Mouse (Mus musculus) fat pad, adult 2 months (tissue): ENCODE data around the gene Atxn7l1.

Experiments used
- DNase-seq: peaks from one replicate; pipeline ENCODE4 v3.0.0-alpha.2; 2011; ENCODE audit warnings: low read depth, low spot score; ENCODE audit errors: extremely low read depth

The Atxn7l1 gene

DNA sequence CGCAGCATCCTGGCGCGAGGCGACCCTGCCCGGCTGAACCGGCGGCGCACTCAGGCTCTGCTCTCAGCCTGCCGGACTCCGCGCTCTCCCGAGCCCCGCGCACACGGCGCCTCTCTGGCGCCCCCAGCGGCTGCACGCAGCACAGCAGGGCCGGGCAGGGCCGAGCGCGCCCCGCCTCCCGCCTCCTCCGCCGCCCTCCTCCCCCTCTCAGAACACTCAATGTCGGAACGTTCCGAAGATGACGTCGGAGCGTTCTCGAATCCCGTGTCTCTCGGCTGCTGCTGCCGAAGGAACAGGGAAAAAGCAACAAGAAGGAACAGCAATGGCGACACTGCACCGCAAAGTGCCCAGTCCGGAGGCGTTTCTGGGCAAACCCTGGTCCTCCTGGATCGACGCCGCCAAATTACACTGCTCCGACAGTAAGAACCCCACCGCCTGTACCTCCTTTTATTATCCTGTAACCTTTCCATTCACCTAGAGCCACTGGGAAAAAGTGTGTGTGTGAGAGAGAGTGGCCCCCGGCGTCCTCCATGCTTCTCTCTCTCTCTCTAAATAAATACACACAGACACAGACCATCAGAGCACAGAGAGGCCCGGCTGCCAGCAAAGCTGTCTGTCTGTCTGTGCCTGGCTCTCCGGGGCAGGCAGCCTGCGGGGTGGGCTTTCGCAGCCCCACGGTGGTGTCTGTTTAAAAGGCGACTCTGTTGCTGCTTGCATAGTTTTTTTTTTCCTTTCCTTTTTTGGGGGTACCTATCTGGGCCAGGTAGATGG, at the start of gene Atxn7l1:
Gene Atxn7l1, plus strand, starts transcription at position 197 of the 771 bp plus-strand sequence.
- DNase-seq, result peak; percentile 68

DNA sequence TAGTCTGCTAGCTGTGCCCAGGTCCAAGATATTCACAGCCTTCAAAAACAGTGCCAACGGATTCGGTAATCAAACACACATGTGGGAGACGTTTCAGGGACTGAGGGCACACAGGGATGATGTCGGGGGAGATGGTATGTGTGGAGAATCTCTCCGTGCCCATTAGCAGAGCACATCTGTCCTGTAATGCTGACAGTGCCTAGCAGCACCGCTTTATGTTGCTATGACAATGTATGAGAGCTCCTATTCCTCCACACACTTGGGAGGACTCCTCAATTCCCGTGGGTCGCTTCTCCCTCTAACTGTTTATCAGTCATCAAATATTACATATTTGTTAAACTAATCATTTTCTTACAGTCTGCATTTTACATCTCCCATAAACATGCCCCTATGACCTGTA, 45.9 kb upstream of the Atxn7l1 start:
- no peak for DNase-seq

DNA sequence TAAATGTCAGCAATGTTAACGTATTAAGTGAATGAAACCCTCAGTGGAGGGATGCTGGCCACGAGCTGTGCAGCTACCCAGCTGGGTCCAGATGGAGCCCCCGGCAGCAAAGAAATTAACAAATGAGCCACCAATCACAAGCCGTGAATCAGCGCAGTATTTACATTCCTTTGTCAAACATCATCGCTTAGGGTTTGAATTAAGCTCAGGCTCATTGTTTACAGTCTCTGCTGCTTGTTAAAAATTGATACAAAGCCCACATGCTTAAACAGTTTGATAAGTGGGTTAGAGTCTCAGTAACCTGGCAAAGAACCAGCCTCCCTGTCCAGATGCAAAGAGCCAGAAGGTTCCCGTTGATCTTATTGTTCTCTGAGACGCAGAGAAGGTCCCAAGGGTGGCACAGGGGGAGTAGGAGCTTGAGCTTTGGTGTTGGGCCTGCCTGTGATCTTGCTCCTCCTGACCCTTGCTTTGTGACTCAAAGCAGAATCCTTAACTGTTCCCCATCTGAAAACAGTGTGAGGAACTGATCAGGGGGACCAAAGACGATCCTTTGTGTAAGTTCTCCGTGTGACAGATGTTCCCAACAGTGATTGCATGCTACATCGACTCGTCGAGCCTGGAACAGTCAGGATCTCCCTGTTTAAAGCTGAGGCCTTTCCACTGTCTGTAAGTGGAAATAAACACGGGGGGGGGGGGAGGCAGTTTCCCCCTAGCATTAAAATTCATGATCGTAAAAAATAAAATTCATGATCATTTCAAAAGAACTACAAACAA, 45.0 kb upstream of the Atxn7l1 start:
- no peak for DNase-seq

DNA sequence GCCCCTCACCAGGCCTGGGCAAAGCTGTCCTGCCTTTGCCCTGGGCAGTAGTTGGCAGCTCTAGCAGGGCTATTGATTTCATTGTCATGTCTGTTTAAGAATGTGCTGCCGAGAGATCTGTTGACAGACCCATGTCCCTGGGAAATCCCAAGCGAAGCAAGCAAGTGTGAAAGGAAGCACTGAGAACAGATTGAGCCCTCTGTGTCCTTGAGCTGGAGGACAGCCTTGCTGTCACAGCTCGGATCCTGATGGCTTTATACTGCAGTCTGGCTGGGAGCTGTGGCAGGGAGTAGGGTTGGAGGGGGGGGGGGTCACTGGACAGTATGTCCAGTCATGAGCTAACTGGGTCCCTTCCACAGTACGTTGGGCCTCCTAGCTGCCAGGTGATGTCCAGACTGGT, 41.8 kb upstream of the Atxn7l1 start:
- no peak for DNase-seq

DNA sequence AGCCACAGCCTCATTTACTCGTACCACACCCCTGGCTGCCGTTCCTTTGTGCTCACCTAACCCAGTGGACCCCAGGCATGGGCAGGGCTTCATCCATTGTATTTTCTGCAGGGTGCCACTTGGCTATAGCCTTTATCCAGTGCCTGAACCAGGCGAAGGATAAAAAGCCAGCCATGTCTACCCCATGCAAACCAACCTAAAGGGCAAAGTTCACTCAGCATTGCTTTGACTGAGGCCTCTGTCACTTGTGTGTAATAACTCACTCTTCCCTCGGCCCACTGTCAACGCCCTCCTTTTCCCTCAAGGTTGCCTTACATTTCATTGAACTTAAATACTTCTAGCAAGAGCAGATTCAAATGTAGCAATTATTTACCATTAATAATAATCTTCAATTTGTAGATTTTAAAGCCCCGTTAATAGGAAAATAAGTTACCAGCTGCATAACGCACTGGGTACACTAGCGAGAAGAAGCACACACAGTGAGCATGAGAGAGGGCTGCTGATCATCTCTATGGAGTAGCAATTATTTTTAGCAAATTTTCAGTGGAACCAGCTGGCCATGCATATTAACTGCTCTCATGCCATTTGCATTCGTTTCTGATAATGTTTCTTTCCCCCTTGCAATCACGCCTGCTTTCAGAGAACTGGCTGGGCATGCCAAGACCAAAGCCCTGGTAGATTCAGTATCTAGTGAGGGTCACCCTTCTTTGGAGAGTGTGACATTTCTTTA, 40.9 kb upstream of the Atxn7l1 start:
- no peak for DNase-seq

DNA sequence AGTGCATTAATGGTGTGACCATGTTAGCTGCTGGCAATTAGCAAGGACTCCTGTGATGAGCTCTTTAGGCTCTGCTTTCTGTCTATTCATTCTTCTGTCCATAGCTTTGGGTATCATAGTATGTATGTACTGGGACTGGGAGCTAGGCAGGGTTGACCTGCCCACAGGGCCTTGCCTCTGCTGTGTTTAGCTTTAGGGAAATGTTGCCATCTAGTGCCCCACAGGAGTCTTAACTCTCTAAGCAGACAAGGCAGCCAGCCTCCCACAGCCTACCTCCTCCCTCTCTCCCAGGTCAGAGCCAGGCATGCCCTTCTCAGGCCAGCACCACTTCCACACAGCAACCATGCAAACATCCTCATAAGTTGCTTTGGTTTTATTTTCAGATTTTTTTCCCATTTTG, 38.0 kb upstream of the Atxn7l1 start:
- DNase-seq, result no peak

DNA sequence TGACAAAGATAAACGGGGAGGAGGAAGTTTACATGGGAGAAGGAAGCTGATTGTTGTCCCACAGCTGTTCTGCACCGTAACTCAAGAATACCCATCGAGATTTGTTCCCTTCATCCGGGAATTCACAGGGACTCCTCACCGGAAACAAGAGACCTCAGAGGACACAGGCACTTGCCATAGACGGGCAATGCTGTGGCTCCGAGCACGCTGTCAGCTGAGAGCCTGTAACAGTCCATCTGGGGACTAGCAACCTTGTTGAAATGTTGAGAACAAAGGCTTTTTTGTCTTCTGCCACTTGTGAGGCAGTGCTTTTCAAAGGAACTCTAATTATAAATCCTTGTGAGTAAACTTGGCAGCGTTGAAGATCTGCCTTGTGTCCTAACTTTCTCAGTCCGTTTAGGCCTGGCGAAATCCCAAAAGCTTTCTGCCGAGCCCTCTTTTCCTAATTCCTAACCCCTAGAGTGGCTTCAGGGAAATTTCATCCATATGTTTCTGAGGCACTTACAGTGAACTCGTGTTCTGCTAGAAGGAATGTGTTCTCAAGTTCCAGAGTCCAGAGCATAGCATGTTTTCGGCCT, 36.5 kb upstream of the Atxn7l1 start:
- no peak for DNase-seq

DNA sequence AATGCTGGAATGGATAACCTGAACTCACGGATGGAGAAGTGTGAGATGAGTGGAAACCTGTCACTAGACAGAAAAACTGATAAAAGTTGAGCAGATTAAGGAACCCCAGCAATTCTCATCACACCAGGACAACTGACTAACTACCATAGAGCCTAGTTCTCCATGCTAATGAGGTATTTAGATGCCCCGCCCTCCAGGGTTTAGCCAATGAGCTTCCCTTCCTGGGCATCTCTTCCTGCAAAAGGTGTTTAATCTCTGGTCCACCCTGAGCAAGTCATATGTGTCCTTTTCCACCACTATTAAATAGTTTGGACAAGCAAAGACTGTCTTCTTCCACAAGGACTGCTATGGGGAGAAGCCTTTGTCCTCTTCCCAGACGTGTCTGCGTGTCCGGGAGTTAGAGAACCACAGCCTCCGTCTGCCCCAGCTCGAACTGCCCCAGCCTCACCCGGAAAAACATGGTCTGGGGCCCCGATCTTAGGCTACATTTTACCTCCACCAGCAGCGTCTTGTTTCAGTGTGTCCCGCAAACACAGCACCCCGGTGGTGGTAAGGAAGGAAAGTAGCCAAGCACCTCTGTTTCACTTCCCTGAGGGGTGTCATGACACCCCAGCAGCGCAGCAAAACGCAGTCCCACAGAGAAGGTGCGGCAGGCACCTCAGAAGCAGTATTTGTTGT, 28.7 kb upstream of the Atxn7l1 start:
- DNase-seq, result no peak

DNA sequence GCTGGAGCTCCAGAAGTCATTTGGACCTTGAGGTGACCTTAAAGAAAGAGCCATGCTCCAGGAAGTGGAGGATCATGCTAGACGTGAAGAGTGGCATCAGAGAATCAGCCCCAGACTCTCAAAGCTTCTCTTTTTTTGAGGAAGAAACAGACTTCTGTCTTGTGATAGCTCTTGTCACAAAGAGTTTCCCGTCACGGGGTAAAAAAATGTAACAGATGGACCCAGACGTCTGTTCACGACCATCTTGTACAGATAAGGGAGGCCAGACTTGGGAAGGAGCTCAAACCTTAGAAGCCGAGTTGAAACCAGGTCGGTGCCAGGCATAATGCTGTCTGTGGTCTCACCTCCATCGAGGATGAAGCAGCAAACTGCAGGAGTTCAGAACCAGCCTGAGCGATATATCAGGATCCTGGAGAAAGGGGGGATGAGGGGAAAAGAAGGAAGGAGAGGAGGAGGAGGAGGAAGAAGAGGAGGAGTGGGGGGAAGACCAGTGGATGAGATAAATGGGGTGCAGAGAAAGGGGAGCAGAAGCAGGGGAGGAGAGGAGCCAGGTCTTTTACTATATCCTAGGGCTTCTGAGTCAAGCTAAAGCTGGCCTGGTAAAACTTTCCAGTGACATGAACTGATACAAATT, 21.8 kb upstream of the Atxn7l1 start:
- DNase-seq, result no peak

DNA sequence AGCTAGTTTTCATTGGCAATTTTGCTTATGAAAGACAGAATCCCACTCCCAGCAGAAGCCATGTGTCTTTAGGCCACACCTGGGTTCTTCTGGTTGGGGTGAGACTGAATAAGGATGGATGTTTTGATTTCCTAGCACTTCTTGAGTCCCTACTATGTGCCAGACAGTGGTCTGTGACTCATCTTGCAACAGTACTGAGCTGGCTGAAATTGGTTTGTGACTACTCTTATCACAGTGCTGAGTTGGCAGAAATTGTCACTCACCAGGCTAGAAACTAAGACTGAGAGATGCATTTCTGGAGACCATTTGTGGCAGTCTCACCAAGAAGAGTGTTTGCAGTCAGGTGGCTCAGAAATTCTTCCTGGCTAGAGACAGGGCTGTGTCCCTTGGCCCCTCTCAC, 21.2 kb upstream of the Atxn7l1 start:
- no peak for DNase-seq

DNA sequence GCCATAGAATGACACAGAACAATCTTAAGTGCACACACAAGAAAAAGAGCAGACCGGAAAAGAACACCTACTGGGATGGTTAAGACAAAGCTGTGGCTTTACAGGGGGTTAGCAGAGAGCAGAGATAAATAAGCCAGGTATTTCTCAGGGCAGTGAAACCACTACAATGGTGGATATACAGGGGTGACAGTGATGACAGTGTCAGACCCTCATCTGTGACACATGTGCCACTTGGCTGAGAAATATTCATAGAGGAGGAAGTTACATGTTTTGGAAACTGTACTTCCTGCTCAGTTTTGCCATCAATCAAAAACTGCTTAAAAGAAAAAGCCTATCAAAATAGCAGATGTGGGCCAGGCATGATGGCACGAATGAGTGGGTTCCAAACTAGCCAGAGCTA, 19.4 kb upstream of the Atxn7l1 start:
- DNase-seq, result no peak

DNA sequence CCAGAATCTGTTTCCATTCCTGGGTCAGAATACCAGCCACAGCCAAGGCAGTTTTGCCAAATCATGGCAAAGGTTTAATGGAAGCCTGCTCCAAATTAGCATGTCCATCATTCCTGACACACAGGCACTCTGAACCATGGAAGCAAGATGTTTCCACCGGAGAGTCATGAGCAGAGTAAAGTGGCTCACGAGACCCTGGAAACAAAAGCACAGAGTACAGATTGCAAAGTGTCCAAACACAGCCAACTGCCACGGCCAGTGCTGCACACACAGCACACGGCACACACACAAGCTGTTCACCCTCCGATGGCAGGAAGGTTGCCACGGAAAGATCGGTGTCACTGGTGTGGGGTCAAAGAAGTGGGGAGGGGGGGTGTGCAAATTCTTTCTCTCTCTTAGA, 18.8 kb upstream of the Atxn7l1 start:
- DNase-seq, result no peak

DNA sequence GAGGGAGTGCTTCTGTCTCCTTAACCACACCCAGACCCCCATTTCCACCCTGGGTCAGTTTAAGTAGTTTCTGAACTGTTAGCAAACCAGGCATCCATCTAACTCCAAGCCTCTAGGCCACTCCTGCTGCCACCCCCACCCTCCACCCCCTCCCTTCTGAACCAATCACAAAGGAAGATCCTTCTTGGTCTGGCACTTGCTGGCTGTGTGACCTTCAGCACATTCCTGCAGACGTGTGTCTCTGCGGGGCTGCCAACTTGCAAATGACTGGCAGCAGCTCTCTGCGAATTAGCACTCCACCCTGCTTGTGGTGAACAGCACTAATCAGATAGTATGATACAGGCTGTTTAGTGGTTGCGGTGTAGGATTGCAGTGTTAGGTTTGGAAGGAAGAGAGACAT, 18.1 kb upstream of the Atxn7l1 start:
- no peak for DNase-seq

DNA sequence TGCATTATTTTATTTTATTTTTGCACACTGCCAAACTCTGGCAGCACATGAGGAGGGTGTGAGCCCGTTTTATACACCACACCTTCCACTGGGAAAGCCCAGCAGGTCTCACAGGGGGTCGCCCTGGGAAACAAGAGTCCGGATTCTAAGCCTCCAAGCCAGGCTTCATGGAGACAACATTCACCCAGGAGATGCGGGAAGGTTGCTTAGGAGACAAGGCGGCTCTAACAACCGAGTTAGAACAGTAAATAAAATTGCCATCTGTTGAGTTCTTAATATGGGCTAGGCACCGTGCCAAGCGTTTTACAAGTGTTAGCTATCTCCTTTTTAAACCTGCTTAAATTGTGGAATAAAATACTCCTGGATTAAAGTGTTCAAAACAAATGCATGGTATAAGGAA, 17.1 kb upstream of the Atxn7l1 start:
- DNase-seq, result no peak

DNA sequence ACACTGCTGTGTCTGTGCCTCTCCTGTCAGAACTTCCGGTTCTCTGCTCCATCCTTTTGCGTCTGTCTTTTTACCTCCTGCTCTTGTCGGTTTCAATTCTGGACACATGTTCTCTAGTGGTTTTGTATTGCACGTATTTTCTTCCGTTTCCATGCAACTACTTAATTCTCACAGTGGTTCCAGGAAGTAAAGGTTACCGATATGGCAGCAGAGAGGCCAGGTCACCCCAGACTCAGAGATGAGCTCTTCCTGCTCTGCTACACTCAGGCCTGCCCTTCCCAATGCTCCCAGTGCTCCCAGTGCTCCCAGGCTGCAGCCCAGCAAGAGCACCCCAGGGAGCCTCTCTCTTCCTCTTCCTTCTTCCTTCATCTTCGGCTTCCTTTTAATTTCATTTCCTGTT, 15.7 kb upstream of the Atxn7l1 start:
- DNase-seq, result no peak

DNA sequence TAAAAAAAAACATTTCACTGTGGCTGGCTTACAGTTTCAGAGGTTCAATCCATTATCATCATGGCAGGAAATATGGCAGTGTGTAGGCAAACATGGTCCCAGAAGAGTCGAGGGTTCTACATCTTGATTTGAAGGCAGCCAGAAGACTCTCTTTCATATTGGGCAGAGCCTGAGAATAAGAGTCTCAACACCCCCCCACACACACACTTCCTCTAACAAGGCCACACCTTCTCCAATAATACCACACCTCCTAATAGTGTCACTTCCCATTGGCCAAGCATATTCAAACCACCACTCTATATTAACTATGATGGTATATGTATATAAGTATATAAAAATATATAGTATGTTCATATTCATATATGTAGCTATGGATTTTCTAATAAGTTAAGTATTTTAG, 9.6 kb upstream of the Atxn7l1 start:
- DNase-seq, result no peak

DNA sequence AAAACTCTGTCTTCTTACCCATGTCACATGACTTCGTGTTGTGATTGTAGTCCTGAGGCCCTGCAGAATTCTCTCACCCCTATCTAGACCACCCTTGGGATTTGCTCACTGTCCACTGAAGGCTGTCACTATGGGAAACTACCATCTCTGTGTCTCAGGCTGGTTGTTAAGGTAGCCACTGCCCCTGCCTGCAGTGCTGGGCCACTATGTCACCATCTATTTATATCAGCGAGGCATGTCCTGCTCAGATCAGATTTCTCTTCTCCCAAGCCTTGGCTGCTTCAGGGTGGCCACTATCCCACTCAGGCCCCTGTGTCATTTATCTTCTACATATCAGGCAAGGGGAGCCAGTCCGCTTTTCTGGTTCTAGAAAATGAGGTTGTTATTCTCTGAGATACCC, 8.4 kb upstream of the Atxn7l1 start:
- DNase-seq, result no peak

DNA sequence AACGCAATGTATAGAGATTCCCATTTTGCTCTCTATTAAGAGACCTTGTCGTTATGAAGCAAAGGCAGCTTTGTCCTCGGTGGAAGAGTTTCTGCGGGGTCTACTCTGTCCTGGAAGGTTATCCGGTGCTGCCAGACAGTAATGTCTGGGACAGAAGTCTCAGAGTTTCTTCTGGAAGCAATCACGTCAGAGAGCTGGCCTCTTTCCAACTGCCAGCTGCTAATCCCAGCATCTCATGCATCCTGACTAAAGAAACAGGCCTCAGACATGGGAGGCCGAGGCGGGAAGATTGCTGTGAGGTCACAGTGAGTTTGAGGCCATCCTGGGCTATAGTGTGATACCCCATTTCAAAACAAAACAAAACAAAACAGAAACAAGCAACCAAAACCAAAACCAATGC, 3.0 kb upstream of the Atxn7l1 start:
- no peak for DNase-seq

DNA sequence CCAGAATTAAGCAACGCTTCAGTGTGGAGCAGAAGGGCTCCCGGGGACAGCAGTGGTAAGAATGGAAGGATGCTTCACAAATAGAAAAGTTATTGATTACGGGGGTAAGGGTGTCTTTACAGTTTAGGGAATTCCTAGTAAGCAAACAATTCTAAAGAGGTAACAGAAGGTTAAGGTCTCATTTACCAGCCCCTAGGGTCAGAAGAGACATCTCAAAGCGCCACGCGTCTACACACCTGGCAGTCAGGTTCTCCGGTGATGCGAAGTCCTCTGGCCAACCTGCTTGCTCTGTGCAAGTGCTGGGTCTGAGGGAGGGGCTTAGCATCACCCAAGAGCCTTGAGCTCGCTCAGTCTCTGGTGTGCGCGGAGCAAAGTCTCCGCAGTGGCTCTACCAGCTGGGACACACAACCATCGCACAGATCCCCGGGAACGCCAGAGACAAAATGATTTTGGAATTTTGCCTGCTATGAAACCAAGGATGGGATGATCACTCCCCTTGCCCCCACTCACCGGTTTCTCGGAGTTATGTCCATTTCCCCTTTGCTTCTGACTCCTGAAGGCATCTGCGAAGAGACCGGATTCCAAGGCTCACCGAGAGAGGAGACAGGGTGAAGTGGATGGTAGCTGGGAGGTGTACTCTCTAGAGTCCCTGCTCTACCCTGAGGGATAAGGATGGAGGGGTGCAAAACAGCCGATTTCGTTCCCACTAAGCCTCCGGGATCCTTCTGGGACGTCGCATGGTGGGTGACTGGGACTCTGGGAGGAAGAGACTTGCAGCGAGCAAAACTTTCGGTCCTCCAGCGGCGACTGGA, 665 bp upstream of the Atxn7l1 start:
- no peak for DNase-seq
